Mouse (Mus musculus) heart, adult 2 months (tissue): ENCODE results near the gene Lpar1. TPM values are rescaled to one million over a fixed set of nuclear protein-coding genes. Genes with fewer than 3 reads are reported as not detected.
"Not testable (repeated sequence)": the region's sequence is repeated elsewhere in the genome, so short reads cannot be mapped to it uniquely, and the experiment has no call there.

Experiments used
- DNase-seq, 2 experiments: peaks; one replicate each; pipeline ENCODE4 v3.0.0; 2021
- H3K27ac ChIP-seq: fragments of 200-600 bp; 2 replicates; pipeline ENCODE4 v1.8.1; 2022
- H3K27me3 ChIP-seq: fragments of 200-500 bp; 2 replicates; pipeline ENCODE4 v1.6.1; 2012; ENCODE audit warnings: mild to moderate bottlenecking, low read length, inconsistent platforms, mixed read lengths; ENCODE audit not compliant: control insufficient read depth, insufficient read depth
- H3K36me3 ChIP-seq: fragments of 200-500 bp; 2 replicates; pipeline ENCODE4 v1.6.1; 2012; ENCODE audit warnings: low read length, inconsistent platforms; ENCODE audit not compliant: control insufficient read depth, insufficient read depth
- H3K4me1 ChIP-seq: fragments of 200-500 bp; 2 replicates; pipeline ENCODE4 v1.6.1; 2011; ENCODE audit warnings: low read length; ENCODE audit not compliant: control insufficient read depth, insufficient read depth
- H3K4me3 ChIP-seq: fragments of 200-600 bp; 2 replicates; pipeline ENCODE4 v1.8.1; 2022
- H3K79me2 ChIP-seq: fragments of 200-500 bp; replicated peaks from 2 replicates; pipeline ENCODE4 v1.6.1; 2012; ENCODE audit warnings: mild to moderate bottlenecking, inconsistent platforms, low read length, moderate library complexity, mixed read lengths; ENCODE audit not compliant: control insufficient read depth, insufficient read depth
- H3K9ac ChIP-seq: fragments of 200-500 bp; 2 replicates; pipeline ENCODE4 v1.6.1; 2012; ENCODE audit warnings: low read depth, mild to moderate bottlenecking, control low read depth, inconsistent platforms, low read length, mixed read lengths
- CTCF ChIP-seq: fragments of 200-600 bp; IDR thresholded peaks from 2 replicates; pipeline ENCODE4 v1.8.1; 2022; ENCODE audit warnings: antibody characterized with exemption, mild to moderate bottlenecking, moderate library complexity
- EP300 ChIP-seq: fragments of 200-500 bp; IDR thresholded peaks from 2 replicates; pipeline ENCODE4 v1.6.1; 2011; ENCODE audit warnings: low read depth, low read length, control low read depth; ENCODE audit not compliant: insufficient read depth
- POLR2A ChIP-seq: fragments of 200-500 bp; IDR thresholded peaks from 2 replicates; pipeline ENCODE4 v1.6.1; 2011; ENCODE audit warnings: mild to moderate bottlenecking, low read depth, low read length, control low read depth; ENCODE audit not compliant: insufficient read depth
- WGBS: fragments of 180-500 bp; shearing (Covaris S2); methylation state at CpG from one replicate; pipeline ENCODE4 v1.1.7; 2018; 5-methylcytosine and 5-hydroxymethylcytosine counted together
- intact Hi-C: fragments of 180-260 bp; cut with DNase I; formaldehyde crosslinking; loops from one replicate; pipeline ENCODE4 v1.15.1; 2025
- polyA plus RNA-seq: library from polyadenylated mRNA; depleted of rRNA; stranded (reverse); fragments of >200 nt; gene quantifications from 2 replicates; pipeline ENCODE4 v1.2.3, GENCODE M21; 2012
- total RNA-seq, 2 experiments: library from RNA; stranded (reverse); gene quantifications; 2 replicates each; pipeline ENCODE4 v1.2.3; 2021

Gene Lpar1
- total and polyA plus RNA-seq, 3 experiments = 8.0 to 15.8 (median 10.7) TPM

- WGBS = 18% methylated on average over 4 of the region's 4 CpGs
- TF ChIP-seq POLR2A (no peak), EP300 (0 out of 2 replicates have a peak, but pooled peaks have one; percentile 21), CTCF (peak; percentile 84)
- intact Hi-C loops = loop anchor here (5.0 to 10.0 kb wide), 3 partner anchors 113 to 195 kb away; no protein-coding TSS in a partner anchor
- H3K9ac ChIP-seq = no peak overlapping the region
- DNase-seq = peak; percentile 76 to 81
- no peaks in the 10 kb centered on the region for H3K79me2 ChIP-seq
- peaks cover 4% of the 10 kb centered on the region; the same call in 1 of the 2 replicates for H3K27me3 ChIP-seq
- no peaks in the 10 kb centered on the region; the same call in 1 of the 2 replicates for H3K4me1 ChIP-seq
- H3K27ac ChIP-seq = peak overlapping the region; percentile 74
- no peaks in the 10 kb centered on the region; the same call in 1 of the 2 replicates for H3K36me3 ChIP-seq
- H3K4me3 ChIP-seq = no peak overlapping the region
Observed at GRCm38 (mm10) chr4:58551820-58552219, 1.9 kb downstream of the Lpar1 start.

GRCm38 (mm10) chr4:58547725-58548124 is 6.0 kb downstream of the Lpar1 start:
- no peak overlapping the region for H3K27ac ChIP-seq
- H3K27me3 ChIP-seq = no peaks in the 10 kb centered on the region
- no peaks in the 10 kb centered on the region; the same call in 1 of the 2 replicates for H3K79me2 ChIP-seq
- TF ChIP-seq CTCF (no peak), POLR2A (no peak), EP300 (no peak)
- intact Hi-C loops = loop anchor here (2.0 kb wide), 1 partner anchor 281 kb away; no protein-coding TSS in a partner anchor
- H3K4me1 ChIP-seq = peaks cover 4% of the 10 kb centered on the region
- H3K9ac ChIP-seq = no peak overlapping the region
- H3K4me3 ChIP-seq = no peak overlapping the region
- WGBS = 60% methylated on average over 9 of the region's 9 CpGs
- H3K36me3 ChIP-seq = no peaks in the 10 kb centered on the region; the same call in 1 of the 2 replicates
- DNase-seq = no peak

- WGBS = 30% methylated on average over 4 of the region's 4 CpGs
- Histone ChIP-seq H3K27ac (no peak overlapping the region), H3K4me1 (peaks cover 4% of the 10 kb centered on the region), H3K36me3 (no peaks in the 10 kb centered on the region; the same call in 1 of the 2 replicates), H3K9ac (no peak overlapping the region), H3K79me2 (no peaks in the 10 kb centered on the region; the same call in 1 of the 2 replicates), H3K27me3 (no peaks in the 10 kb centered on the region), H3K4me3 (no peak overlapping the region)
- TF ChIP-seq CTCF = peak; percentile 24; the same call in 1 of the 2 replicates
- TF ChIP-seq POLR2A = no peak
- no peak for TF ChIP-seq EP300
- no peak for DNase-seq
- intact Hi-C loops = loop anchor here (2.0 kb wide), 1 partner anchor 280 kb away; no protein-coding TSS in a partner anchor
Observed at GRCm38 (mm10) chr4:58547273-58547565, 6.5 kb downstream of the Lpar1 start.

- Histone ChIP-seq H3K4me3 (no peak overlapping the region), H3K79me2 (no peaks in the 10 kb centered on the region; the same call in 1 of the 2 replicates), H3K4me1 (peaks cover 4% of the 10 kb centered on the region), H3K36me3 (no peaks in the 10 kb centered on the region; the same call in 1 of the 2 replicates), H3K27ac (peak overlapping the region; percentile 31; the same call in 1 of the 2 replicates), H3K27me3 (no peaks in the 10 kb centered on the region), H3K9ac (no peak overlapping the region)
- intact Hi-C loops = loop anchor here (2.0 kb wide), 1 partner anchor 280 kb away; no protein-coding TSS in a partner anchor
- DNase-seq = no peak
- 45% methylated on average over 11 of the region's 11 CpGs for WGBS
- TF ChIP-seq EP300 = no peak
- TF ChIP-seq POLR2A = no peak
- no peak for TF ChIP-seq CTCF
Observed at GRCm38 (mm10) chr4:58546441-58547272, 7.0 kb downstream of the Lpar1 start.

GRCm38 (mm10) chr4:58545888-58546432 is 7.7 kb downstream of the Lpar1 start:
- Histone ChIP-seq H3K79me2 (no peaks in the 10 kb centered on the region; the same call in 1 of the 2 replicates), H3K4me1 (peaks cover 4% of the 10 kb centered on the region), H3K36me3 (no peaks in the 10 kb centered on the region; the same call in 1 of the 2 replicates), H3K27ac (peak overlapping the region; percentile 31), H3K9ac (no peak overlapping the region), H3K4me3 (no peak overlapping the region), H3K27me3 (no peaks in the 10 kb centered on the region)
- no peak for TF ChIP-seq POLR2A
- peak in 1 of 2 experiments; percentile 29 for DNase-seq
- 35% methylated on average over 9 of the region's 9 CpGs for WGBS
- intact Hi-C loops = loop anchor here (2.0 kb wide), 1 partner anchor 279 kb away; no protein-coding TSS in a partner anchor

GRCm38 (mm10) chr4:58543171-58543570 is 10.5 kb downstream of the Lpar1 start:
- Histone ChIP-seq H3K4me3 (no peak overlapping the region), H3K27ac (no peak overlapping the region), H3K4me1 (peaks cover 4% of the 10 kb centered on the region), H3K9ac (no peak overlapping the region), H3K36me3 (no peaks in the 10 kb centered on the region; the same call in 1 of the 2 replicates), H3K79me2 (no peaks in the 10 kb centered on the region; the same call in 1 of the 2 replicates), H3K27me3 (0 out of 2 replicates have a peak, but pooled peaks cover 1% of the 10 kb centered on the region)
- TF ChIP-seq POLR2A (no peak), CTCF (no peak), EP300 (no peak)
- intact Hi-C loops = no loop called here
- 75% methylated on average over 3 of the region's 3 CpGs for WGBS
- no peak for DNase-seq

GRCm38 (mm10) chr4:58542656-58543055 is 11.0 kb downstream of the Lpar1 start:
- WGBS = 92% methylated on average over 7 of the region's 7 CpGs
- H3K4me1 ChIP-seq, H3K27me3 ChIP-seq, H3K27ac ChIP-seq, H3K4me3 ChIP-seq, DNase-seq, H3K36me3 ChIP-seq, H3K79me2 ChIP-seq, intact Hi-C loops, H3K9ac ChIP-seq: not testable (repeated sequence)
